Mouse (Mus musculus) neutrophil, adult 5-6 weeks (primary cell): Measurements from ENCODE around the gene Ccdc162. TPM values are rescaled to one million over a fixed set of nuclear protein-coding genes. Genes with fewer than 3 reads are reported as not detected.

Source experiments
- ATAC-seq: fragments of 151-379, 151-347 bp; 2 replicates; pipeline ENCODE4 v1.8.0; 2017; ENCODE audit warnings: mild to moderate bottlenecking, moderate TSS enrichment; ENCODE audit not compliant: insufficient number of reproducible peaks, poor library complexity, low FRiP score, severe bottlenecking; ENCODE audit errors: extremely low read depth
- total RNA-seq: library from RNA; stranded (forward); fragments of 200-1000 nt; gene quantifications from 2 replicates; pipeline ENCODE4 v1.2.3, GENCODE M21; 2017

Ccdc162 gene
- total RNA-seq, 1 experiment from 2014 or later, result 0.23 TPM

DNA sequence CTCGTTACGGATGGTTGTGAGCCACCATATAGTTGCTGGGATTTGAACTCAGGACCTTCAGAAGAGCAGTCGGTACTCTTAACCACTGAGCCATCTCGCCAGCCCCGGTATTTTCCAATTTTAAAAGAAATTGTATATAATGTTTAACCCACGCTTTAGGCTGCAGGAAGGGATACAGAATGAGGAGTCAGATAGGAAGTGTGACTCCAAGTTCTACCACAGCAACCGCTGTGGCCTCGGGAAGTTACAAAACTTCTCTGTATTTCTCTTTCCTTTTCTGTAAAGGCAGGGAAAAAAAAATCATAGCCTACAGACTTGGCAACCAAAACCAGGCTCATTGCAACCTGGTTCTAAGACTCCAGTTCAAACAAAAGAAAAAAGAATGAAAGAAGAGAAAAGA is 122.0 kb downstream of the Ccdc162 start:
- no peak for ATAC-seq

DNA sequence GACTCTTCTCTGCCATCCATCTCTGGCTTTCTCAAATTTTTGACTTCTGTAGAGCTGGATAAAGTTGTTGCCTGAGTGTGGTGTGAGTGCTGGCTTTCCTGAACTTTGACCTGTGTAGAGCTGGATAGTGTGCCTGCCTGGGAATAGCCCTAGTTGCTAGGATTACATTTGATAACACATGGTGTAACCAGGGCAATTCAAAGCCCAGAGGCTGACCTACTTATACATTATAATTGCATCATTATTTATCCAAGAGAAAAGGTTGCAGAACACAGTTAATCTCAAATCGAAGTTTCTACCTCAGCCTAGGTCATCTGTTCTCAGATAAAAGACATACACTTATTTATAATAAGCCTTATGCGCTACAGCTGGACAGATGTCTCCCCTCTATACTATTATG is 127.8 kb downstream of the Ccdc162 start:
- ATAC-seq, result no peak

DNA sequence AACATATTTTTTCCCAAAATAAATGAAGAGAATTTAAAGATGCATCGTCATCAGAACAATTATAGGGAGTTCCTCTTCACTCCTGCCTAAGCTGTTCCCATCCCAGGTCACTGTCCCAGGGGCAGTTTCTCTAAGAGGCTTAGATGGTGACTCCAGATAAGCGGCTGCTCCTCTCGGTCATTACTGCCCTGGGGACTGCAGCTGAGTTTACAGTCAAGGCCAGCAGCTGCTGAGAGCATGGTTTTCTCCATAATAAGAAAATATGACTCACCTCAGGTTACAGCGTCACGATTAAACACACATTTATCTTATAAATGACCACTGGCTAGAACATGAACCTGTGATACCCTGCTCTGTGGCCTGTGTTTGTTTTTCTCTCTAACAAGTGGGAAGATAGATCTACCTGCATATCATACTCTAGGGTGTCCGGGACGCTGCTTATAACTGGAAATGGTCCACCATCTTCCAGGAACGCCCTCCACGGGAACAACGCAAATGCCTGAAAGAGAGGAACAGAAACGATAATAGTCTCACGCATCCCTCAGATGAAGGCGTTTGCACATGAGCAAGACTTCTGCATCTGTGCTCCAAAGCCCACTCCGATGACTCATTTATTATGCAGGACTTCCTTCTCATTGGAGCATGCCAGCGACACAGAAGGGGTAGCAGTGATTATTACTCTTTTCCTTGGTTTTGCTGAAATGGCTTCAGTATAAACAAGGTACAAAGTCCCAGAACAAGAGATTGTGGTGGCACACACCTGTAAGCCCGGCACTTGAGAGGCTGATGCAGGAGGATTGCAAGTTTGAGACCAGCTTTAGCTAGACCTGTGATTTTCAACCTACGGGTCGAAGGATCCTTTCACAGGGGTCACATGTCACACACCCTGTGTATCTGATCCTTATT is 129.2 kb downstream of the Ccdc162 start:
- no peak for ATAC-seq

DNA sequence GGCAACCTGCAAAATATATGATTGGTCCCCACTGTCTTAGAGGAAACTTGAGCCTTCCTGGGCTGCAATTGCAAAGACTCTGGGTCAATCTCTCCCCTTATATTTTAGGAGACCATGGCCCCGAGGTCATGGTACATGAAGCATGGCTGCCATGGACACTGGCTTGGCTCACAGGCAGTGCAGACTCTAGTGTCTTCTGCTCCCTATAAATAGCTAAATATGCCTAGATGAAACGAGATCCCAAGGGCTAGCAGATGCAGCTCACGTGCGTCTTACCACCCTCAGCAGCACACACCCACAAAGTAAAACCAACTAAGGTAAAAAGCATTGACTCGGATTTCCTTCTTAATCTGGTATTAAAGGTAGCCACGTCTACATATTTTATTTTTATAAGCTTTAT is 133.1 kb downstream of the Ccdc162 start:
- no peak for ATAC-seq

DNA sequence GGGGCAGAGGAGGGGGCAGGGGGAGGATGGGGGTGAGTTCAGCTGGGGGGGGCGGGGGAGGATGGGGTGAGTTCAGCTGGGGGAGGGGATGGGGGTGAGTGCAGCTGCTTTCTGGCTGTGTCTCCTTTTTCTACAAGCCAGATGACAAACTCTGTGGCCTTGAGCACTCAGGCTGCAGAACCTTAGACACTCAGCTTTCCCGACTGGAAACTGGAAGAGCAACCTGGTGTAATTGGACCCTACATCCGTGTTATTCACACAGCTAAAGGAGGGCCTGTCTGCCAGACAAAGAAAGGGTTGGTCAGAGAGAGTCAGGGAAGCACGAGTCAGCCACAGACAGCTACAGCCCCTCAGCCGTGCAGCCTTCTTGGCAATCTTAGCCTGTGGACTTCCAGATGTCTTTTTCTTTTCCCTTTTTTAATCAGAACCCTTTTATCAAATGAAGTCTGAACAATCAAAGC is 133.5 kb downstream of the Ccdc162 start:
- ATAC-seq, result no peak

DNA sequence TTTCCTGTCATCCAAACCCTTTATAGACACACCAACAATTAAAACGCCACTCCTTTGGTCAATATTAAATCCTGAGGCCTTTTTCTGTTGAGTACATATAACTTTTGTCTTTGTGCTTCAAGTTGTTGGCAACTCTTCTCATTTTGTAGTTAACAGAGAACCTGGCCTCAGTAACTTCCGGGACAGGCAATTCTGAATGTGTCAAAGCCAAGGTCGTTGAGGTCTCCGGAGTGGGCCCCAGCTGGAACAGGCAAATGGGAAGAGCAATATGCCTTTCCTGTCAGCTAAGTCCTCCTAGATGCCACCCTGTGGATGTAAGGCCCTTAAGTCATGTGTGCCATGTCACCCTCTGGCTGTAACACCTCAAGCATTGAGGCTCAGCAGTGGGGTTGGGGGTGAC is 136.0 kb downstream of the Ccdc162 start:
- no peak for ATAC-seq

DNA sequence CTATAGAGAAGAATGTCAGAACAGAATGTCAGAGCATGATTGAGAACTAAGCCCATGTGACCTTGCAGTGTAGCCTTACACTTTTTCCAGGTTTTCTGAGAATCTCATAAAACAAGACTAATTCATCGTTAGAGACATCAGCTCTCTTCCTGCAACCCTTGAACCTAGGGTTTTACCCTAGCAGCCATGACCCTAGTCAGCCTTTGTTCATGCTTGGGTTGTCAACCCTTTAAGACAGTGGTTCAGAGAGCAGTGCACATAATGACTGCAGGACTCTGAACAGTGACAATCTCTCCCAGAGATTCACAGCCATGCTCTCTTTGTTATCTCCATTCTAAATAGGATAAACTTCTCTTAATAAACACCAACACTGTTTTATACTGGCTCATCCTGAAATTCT is 137.9 kb downstream of the Ccdc162 start:
- no peak for ATAC-seq

DNA sequence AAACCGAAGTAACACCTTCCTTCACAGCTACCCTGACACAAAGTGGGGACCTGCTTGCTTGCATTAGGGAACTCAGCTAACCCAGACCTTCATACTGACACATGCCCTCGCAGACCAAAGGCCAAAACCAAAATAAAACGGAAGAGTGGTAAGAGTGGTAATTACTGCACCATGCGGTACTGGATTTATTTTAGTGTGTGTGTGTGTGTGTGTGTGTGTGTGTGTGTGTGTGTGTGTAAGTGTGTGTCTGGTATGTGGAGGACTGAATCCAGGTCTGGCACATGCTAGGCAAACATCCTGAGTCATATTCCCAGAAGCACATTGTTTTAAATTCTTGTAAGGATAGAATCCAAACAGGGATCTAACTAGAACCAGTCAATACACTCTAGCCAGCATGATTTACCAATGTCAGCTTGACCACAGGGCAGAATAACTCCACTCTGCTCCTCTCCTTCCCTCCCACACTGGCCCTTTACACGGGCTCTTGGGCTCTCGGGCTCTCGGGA is 140.1 kb downstream of the Ccdc162 start:
- ATAC-seq, result no peak

DNA sequence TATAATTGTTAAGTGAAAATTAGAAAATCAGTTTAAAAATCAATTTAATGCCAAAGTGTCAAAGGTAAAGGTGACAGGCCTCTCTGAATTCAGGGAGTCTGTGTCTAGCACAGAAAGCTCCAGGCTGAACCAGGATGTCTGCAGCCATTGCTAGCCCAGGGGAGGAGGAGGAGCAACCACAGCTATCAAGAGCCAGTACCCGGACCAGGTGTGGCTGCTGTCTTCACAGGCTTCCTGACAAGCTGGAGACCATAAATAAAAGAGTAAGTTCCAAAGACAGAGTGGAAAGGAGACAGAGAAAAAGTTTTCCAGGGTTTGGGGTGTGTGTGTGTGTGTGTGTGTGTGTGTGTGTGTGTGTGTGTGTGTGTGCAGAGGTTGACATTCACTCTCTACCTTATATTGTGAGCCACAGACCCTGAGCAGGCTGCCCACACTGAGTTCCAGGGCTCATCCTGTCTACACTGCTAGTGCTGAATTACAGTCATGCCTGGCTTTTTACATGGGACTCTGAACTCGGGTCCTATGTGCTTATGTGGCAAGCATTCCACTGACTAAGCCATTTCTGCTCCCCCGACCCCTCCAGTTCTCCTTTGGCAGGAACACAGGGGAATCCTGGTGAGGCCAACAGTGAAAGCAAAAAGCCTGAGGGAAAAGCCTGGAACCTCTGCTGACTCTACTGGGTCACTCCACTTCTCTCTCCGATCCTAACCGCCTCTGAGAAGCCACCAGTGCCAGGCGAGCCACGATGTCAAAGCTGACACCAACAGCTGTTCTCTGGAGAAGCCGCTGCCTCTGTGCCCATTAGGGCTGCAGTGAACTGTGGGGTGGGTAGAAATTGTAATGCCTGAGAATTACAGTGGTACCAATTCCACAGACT is 140.7 kb downstream of the Ccdc162 start:
- ATAC-seq, result no peak

DNA sequence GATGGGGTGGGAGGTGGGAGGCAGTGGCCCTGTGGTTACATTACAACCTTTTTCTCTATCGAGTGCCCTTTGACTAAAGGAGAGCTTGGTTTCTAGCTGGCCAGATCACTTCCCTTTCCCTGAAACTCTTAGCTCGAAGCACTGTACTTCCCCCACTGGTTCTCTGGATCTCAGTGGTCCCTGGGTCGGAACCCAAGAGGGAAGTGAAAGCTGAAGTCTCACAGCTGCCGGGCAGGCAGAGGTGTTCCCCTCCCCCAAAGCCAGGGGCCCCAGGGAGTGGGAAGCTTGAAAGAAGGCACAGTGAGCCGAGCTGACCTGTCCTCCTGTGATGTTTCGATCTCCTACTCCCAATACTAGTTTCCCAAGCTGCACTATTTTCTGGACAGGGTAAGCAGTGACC is 143.2 kb downstream of the Ccdc162 start:
- peak; percentile 70 for ATAC-seq

DNA sequence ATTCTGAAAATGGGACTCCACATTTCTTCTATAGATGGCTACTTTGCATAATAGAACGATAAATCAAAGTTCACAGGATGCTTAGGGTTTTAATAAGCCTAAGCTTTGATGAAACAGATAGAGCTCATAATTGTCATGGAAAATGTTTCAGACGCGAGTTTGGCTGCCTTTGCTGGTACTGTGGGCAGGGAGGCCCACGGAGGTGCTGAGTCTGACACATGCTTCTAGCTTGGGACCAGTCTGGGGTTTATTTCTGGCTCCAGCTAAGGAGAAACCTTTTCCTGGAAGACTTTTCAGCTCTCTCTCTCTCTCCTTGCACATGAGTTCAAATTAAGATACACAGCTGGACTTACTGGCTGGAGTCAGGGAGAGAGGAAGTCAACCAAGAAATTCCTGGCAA is 144.2 kb downstream of the Ccdc162 start:
- ATAC-seq, result no peak

DNA sequence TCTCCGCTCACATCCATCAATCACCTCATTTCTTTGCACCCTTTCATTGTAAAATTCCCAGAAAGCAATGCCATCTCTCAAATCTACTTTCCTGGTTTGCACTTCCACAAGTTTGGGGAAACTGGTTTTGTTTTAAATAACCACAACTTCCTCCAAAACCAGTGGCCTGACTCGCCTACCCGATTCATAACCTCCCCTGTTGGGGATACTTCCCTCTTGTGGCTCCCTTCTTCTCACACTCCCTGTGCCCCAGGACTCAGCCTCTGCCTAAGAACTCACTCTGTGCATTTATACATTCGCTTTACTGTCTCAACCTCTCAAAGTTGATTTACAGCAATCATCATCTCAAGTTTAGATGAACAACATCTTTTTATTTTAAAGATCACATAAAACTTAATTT is 145.4 kb downstream of the Ccdc162 start:
- ATAC-seq, result peak; percentile 44; the same call in 1 of the 2 replicates

DNA sequence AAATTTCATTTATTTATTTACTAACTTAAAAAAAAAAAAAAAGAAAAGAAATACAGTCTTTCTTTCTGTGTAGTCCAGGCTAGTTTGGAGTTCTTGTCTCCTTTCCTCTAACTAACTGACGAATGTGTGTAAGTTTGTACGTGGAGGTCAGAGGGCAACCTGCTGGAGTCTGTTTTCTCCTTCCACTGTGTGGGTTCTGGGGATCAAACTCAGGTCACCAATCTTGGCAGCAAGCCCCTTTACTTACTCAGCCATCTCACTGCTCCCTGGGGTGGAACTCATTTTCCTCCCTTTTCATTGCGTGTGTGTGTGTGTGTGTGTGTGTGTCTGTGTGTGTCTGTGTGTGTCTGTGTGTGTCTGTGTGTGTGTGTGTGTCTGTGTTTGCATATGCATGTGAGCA is 148.1 kb downstream of the Ccdc162 start:
- ATAC-seq, result no peak

DNA sequence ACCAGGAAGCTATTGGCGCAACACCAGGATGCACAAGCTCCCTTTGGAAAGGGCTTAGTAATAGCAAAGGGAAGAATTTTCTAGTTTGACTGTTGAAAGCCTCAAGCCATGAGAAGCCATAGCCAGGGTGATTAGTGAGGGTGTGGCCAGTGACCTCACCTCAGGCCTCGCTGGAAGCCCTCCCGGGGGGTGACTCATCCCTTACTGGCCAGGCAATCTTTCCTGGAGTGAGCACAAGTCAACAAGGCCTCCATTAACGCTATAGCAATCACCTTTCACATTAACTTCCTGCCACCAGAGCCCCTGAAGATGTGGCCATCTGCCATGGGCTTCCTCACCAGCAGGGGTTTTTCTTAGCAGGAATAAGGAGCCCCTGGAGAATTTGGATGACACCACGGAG is 151.3 kb downstream of the Ccdc162 start:
- ATAC-seq, result no peak

DNA sequence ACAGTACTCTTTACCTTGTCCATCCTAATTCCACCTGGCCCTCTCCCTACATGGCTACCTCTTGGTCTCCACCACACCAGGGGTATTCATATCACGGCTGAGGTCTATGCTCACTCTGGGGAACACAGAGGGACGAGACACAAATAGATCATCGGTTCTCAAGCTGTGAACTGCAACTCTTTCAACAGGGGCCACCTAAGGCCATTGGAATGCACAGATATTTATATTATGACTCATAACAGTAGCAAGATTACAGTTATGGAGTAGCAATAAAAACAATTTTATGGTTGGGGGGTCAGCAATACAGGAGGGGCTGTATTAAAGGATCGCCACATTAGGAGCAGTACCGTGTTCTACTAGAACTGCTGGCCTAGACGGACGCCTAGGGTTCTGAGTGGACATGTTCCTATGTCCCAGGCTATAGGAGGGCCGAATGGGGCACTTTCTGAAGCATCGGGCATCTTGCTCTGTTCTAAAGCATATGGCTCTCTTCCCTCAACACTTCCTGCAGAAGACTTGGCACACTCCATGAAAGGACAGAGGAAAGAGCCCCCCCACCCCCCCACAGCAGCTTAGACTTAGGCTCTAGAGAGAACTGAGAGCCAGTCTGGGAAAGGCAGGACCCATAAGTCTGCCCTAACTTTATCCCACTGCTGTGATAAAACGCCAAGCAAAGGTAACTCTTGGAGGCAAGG is 154.6 kb downstream of the Ccdc162 start:
- no peak for ATAC-seq

DNA sequence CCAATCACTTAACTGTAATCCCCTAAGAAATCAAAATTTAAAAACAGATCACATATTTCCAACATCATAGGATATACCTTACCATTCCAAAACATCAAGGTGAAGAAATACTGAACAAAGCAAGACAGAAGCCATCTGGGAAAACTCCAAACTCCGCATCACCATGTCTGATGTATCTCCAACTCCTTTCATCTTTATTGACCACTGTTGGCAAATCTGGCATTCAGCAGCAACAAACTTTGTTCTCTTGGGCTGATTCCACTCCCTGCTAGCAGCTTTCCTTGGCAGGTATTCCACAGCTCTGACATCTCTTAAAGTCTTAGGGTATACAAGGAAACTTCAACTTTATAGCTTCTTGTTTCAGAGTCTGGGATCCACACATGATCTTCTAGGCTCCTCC is 158.0 kb downstream of the Ccdc162 start:
- no peak for ATAC-seq

DNA sequence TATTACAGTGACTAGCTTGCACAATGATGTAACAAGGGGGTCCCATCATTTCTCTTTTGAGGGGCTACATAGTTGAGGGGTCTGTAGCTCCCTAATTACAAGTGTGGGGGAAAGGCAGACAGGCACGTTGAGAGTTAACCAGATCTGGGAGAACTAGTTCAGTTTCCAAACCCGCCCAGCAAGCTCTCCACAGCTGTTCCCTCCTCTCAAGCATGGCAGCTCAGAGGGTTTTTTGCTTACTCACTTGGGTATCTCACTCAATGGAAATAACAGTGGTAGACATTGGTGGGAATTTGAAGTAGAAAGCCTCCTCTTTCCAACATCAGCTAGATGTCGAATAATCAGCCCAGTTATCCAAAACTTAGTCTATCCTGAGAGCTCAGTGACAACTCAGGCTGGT is 161.4 kb downstream of the Ccdc162 start:
- ATAC-seq, result no peak

DNA sequence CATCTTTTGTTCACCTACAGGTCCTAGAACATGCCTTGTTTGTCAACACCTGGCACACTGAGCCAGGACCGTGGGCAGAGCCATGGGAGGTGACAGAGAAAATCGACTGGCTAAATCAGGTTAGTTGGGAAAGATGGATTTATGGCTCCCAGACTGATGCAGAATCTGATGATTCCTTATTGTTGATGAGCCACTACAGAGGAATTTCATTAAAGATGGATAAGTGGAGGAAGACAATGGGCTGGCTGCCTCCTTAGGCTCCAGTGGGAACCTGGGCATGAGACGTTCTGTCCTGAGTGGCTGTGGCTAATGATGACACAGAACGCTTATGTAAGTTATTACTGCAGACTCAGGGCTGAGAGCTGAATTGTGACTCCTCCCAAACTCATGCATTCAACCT is 162.7 kb downstream of the Ccdc162 start:
- ATAC-seq, result no peak
